Mouse (Mus musculus): ENCODE measurements around the gene Ccdc116.
A peak's percentile ranks its signal among the peaks of the same experiment; 100 is the strongest.
"Not testable (repeated sequence)": the region's sequence is repeated elsewhere in the genome, so short reads cannot be mapped to it uniquely, and the experiment has no call there.

The Ccdc116 gene

GRCm38 (mm10) chr16:17146772-17147235 lies at the start of gene Ccdc116:
Gene Ccdc116 (minus strand): TSS chr16:17147229.
- DNase-seq (ENCODE audit: low spot score), result peak; percentile 94

- DNase-seq (ENCODE audit: low spot score), result no peak
Measured at GRCm38 (mm10) chr16:17193823-17194222, 46.8 kb upstream of the Ccdc116 start.

- DNase-seq (ENCODE audit: low spot score), result no peak
Measured at GRCm38 (mm10) chr16:17185475-17185874, 38.4 kb upstream of the Ccdc116 start.

- no peak for DNase-seq (ENCODE audit: low spot score)
Measured at GRCm38 (mm10) chr16:17183003-17183402, 36.0 kb upstream of the Ccdc116 start.

GRCm38 (mm10) chr16:17182136-17182535 lies 35.1 kb upstream of the Ccdc116 start:
- no peak for DNase-seq (ENCODE audit: low spot score)

GRCm38 (mm10) chr16:17181382-17181781 lies 34.4 kb upstream of the Ccdc116 start:
- no peak for DNase-seq (ENCODE audit: low spot score)

- DNase-seq (ENCODE audit: low spot score), result no peak
Measured at GRCm38 (mm10) chr16:17179706-17180105, 32.7 kb upstream of the Ccdc116 start.

- no peak for DNase-seq (ENCODE audit: low spot score)
Measured at GRCm38 (mm10) chr16:17177623-17178170, 30.7 kb upstream of the Ccdc116 start.

- no peak for DNase-seq (ENCODE audit: low spot score)
Measured at GRCm38 (mm10) chr16:17175765-17176164, 28.7 kb upstream of the Ccdc116 start.

- no peak for DNase-seq (ENCODE audit: low spot score)
Measured at GRCm38 (mm10) chr16:17168049-17168448, 21.0 kb upstream of the Ccdc116 start.

- no peak for DNase-seq (ENCODE audit: low spot score)
Measured at GRCm38 (mm10) chr16:17167179-17167578, 20.1 kb upstream of the Ccdc116 start.

GRCm38 (mm10) chr16:17165478-17165877 lies 18.4 kb upstream of the Ccdc116 start:
- not testable (repeated sequence) for DNase-seq (ENCODE audit: low spot score)

- DNase-seq (ENCODE audit: low spot score), result no peak
Measured at GRCm38 (mm10) chr16:17154346-17154745, 7.3 kb upstream of the Ccdc116 start.

GRCm38 (mm10) chr16:17151874-17152273 lies 4.8 kb upstream of the Ccdc116 start:
- no peak for DNase-seq (ENCODE audit: low spot score)

- no peak for DNase-seq (ENCODE audit: low spot score)
Measured at GRCm38 (mm10) chr16:17150520-17151258, 3.7 kb upstream of the Ccdc116 start.

GRCm38 (mm10) chr16:17148084-17148483 lies 1.1 kb upstream of the Ccdc116 start:
- DNase-seq (ENCODE audit: low spot score), result peak; percentile 72

GRCm38 (mm10) chr16:17147391-17147929 lies 431 bp upstream of the Ccdc116 start:
- peak; percentile 33 for DNase-seq (ENCODE audit: low spot score)

GRCm38 (mm10) chr16:17144339-17144738 lies 2.7 kb downstream of the Ccdc116 start, which contains the start of gene Ydjc:
Gene Ydjc (plus strand): TSS chr16:17144621.
- DNase-seq (ENCODE audit: low spot score), result peak; percentile 70

- no peak for DNase-seq (ENCODE audit: low spot score)
Measured at GRCm38 (mm10) chr16:17137355-17137754, 9.7 kb downstream of the Ccdc116 start.

- peak; percentile 60 for DNase-seq (ENCODE audit: low spot score)
Measured at GRCm38 (mm10) chr16:17132906-17133200, 14.2 kb downstream of the Ccdc116 start.

- peak; percentile 99 for DNase-seq (ENCODE audit: low spot score)
Measured at GRCm38 (mm10) chr16:17132089-17132905, 14.7 kb downstream of the Ccdc116 start, which contains the start of gene Sdf2l1. Gene Sdf2l1 (minus strand): TSS chr16:17132383.
